ENCODE assay signal across 14 mouse cellular contexts in genomic region chr7:136130666-136131239, GRCm38 (mm10).
A peak's percentile ranks its signal among the peaks of the same experiment; 100 is the strongest.
DNase-seq lines count a peak whose midpoint lies in the region; ATAC-seq lines count a peak whose summit lies in the region.
"Had no signal": no experiment of that assay in that cellular context is flagged by ENCODE, and none has a peak within 500 bp of the region (broad histone marks: within the 10 kb centered on the region; RNA-seq: fewer than 3 reads in every experiment).

No protein-coding gene starts in this region.

- peaks cover 25% of the 10 kb centered on the region for H3K4me1 ChIP-seq in hindbrain, embryonic 10.5 days (replicated peaks)
- H3K4me1 ChIP-seq in hindbrain, embryonic 12.5 days: peaks cover 20% of the 10 kb centered on the region
- peaks cover 35% of the 10 kb centered on the region for H3K4me1 ChIP-seq in limb, embryonic 12.5 days (replicated peaks)
- H3K4me1 ChIP-seq in limb, embryonic 10.5 days: peaks cover 19% of the 10 kb centered on the region
- H3K4me1 ChIP-seq in limb, embryonic 13.5 days: peaks cover 31% of the 10 kb centered on the region
- H3K4me1 ChIP-seq: intestine, embryonic 15.5 days had no signal

- ATAC-seq in hindbrain, embryonic 12.5 days (ENCODE audit: low FRiP score): no peak
- no peak for ATAC-seq in limb, embryonic 12.5 days (ENCODE audit: insufficient number of reproducible peaks, insufficient read depth, low FRiP score, low TSS enrichment, low read depth)
- ATAC-seq in limb, embryonic 13.5 days (ENCODE audit: low FRiP score, low read depth): no peak
- ATAC-seq: intestine, embryonic 15.5 days; liver, postnatal 0 days had no signal

- H3K9me3 ChIP-seq in hindbrain, embryonic 10.5 days: no peaks in the 10 kb centered on the region
- H3K9me3 ChIP-seq in hindbrain, embryonic 12.5 days (replicated peaks): no peaks in the 10 kb centered on the region
- H3K9me3 ChIP-seq in limb, embryonic 12.5 days: no peaks in the 10 kb centered on the region
- H3K9me3 ChIP-seq in limb, embryonic 10.5 days (replicated peaks): no peaks in the 10 kb centered on the region
- H3K9me3 ChIP-seq in limb, embryonic 13.5 days: 0 out of 2 replicates have a peak, but pooled peaks cover 2% of the 10 kb centered on the region
- H3K9me3 ChIP-seq: intestine, embryonic 15.5 days had no signal

- H3K4me2 ChIP-seq in hindbrain, embryonic 12.5 days (replicated peaks): no peak overlapping the region
- no peak overlapping the region for H3K4me2 ChIP-seq in limb, embryonic 12.5 days
- H3K4me2 ChIP-seq in limb, embryonic 13.5 days (replicated peaks): no peak overlapping the region
- H3K4me2 ChIP-seq: intestine, embryonic 15.5 days had no signal

- H3K27me3 ChIP-seq in hindbrain, embryonic 10.5 days (ENCODE audit: insufficient read depth, poor library complexity, severe bottlenecking): 0 out of 2 replicates have a peak, but pooled peaks cover 4% of the 10 kb centered on the region
- H3K27me3 ChIP-seq in hindbrain, embryonic 12.5 days: no peaks in the 10 kb centered on the region
- H3K27me3 ChIP-seq in limb, embryonic 12.5 days: peaks cover 12% of the 10 kb centered on the region; the same call in 1 of the 2 replicates
- H3K27me3 ChIP-seq in limb, embryonic 10.5 days (ENCODE audit: low read depth, poor library complexity, severe bottlenecking): 0 out of 2 replicates have a peak, but pooled peaks cover 9% of the 10 kb centered on the region
- H3K27me3 ChIP-seq in limb, embryonic 13.5 days: no peaks in the 10 kb centered on the region
- H3K27me3 ChIP-seq: intestine, embryonic 15.5 days had no signal

- no peaks in the 10 kb centered on the region for H3K36me3 ChIP-seq in hindbrain, embryonic 10.5 days
- no peaks in the 10 kb centered on the region for H3K36me3 ChIP-seq in hindbrain, embryonic 12.5 days
- H3K36me3 ChIP-seq in limb, embryonic 12.5 days: no peaks in the 10 kb centered on the region
- H3K36me3 ChIP-seq in limb, embryonic 10.5 days: no peaks in the 10 kb centered on the region
- no peaks in the 10 kb centered on the region for H3K36me3 ChIP-seq in limb, embryonic 13.5 days
- H3K36me3 ChIP-seq: intestine, embryonic 15.5 days had no signal

- WGBS in hindbrain, embryonic 10.5 days: 38% methylated on average over 10 of the region's 10 CpGs
- 34% methylated on average over 10 of the region's 10 CpGs for WGBS in hindbrain, embryonic 12.5 days
- WGBS in limb, embryonic 12.5 days: 38% methylated on average over 10 of the region's 10 CpGs
- 59% methylated on average over 10 of the region's 10 CpGs for WGBS in limb, embryonic 10.5 days
- WGBS in limb, embryonic 13.5 days: 25% methylated on average over 10 of the region's 10 CpGs

- no peak overlapping the region for H3K27ac ChIP-seq in hindbrain, embryonic 10.5 days
- no peak overlapping the region for H3K27ac ChIP-seq in hindbrain, embryonic 12.5 days
- peak overlapping the region; percentile 37; the same call in 1 of the 2 replicates for H3K27ac ChIP-seq in limb, embryonic 12.5 days
- no peak overlapping the region for H3K27ac ChIP-seq in limb, embryonic 10.5 days
- peak overlapping the region; percentile 44; the same call in 1 of the 2 replicates for H3K27ac ChIP-seq in limb, embryonic 13.5 days
- H3K27ac ChIP-seq: intestine, embryonic 15.5 days; left cerebral cortex, adult 2 months had no signal

- DNase-seq in hindbrain, embryonic 10.5 days (ENCODE audit: low spot score): peak; percentile 34
- no peak for DNase-seq in limb, embryonic 10.5 days (ENCODE audit: low spot score)
- peak; percentile 13 for DNase-seq in ZHBTc4 (ENCODE audit: low read depth, low spot score)
- DNase-seq in adipocyte (ENCODE audit: low spot score): no peak
- DNase-seq in spleen, postnatal 4 days (ENCODE audit: low spot score in 2 of 2): no peak
- DNase-seq: cerebellum, adult 9-11 months; heart, adult 18-20 months; liver; liver, postnatal 0 days had no signal

- no peak overlapping the region for H3K4me3 ChIP-seq in hindbrain, embryonic 10.5 days
- no peak overlapping the region for H3K4me3 ChIP-seq in hindbrain, embryonic 12.5 days
- H3K4me3 ChIP-seq in limb, embryonic 12.5 days (replicated peaks): no peak overlapping the region
- no peak overlapping the region for H3K4me3 ChIP-seq in limb, embryonic 10.5 days
- H3K4me3 ChIP-seq in limb, embryonic 13.5 days: no peak overlapping the region
- H3K4me3 ChIP-seq: intestine, embryonic 15.5 days; left cerebral cortex, adult 2 months had no signal

- no peak overlapping the region for H3K9ac ChIP-seq in hindbrain, embryonic 12.5 days
- no peak overlapping the region for H3K9ac ChIP-seq in limb, embryonic 12.5 days (replicated peaks)
- H3K9ac ChIP-seq in limb, embryonic 13.5 days: no peak overlapping the region
- H3K9ac ChIP-seq: intestine, embryonic 15.5 days; liver, postnatal 0 days had no signal

Comparison
In these comparisons a context has a peak if more than half of its experiments do, and no peak if none do; other contexts are left out.
1. H3K27ac ChIP-seq: peak in limb, embryonic 12.5 days (single experiment) and limb, embryonic 13.5 days (single experiment); none in hindbrain, embryonic 10.5 days (single experiment), hindbrain, embryonic 12.5 days (single experiment) and limb, embryonic 10.5 days (single experiment).
2. DNase-seq: peak in hindbrain, embryonic 10.5 days (single experiment) and ZHBTc4 (single experiment); none in limb, embryonic 10.5 days (single experiment), adipocyte (single experiment) and spleen, postnatal 4 days (0 of 2).